Comparison of ENCODE assay signal across 8 mouse cellular contexts in genomic region chr9:114729911-114730805, GRCm38 (mm10). TPM values are rescaled to one million over a fixed set of nuclear protein-coding genes. Genes with fewer than 3 reads are reported as not detected.
DNase-seq lines count a peak whose midpoint lies in the region; ATAC-seq lines count a peak whose summit lies in the region.

No protein-coding gene starts in this region.

- no peak for DNase-seq in kidney, postnatal 14 days
- DNase-seq in T-cell, adult 2 months (ENCODE audit: low spot score), result peak; percentile 71
- DNase-seq in hindbrain, embryonic 11.5 days (ENCODE audit: low spot score), result no peak
- DNase-seq in layer of hippocampus, adult 11-12 months (ENCODE audit: low spot score), result no peak
- no peak for DNase-seq in frontal cortex, postnatal 14 days (ENCODE audit: low spot score in 2 of 2)
- DNase-seq in urinary bladder, postnatal 14 days (ENCODE audit: low spot score), result no peak

- peak overlapping the region; percentile 82 for H3K4me3 ChIP-seq in kidney, embryonic 15.5 days (replicated peaks)
- H3K4me3 ChIP-seq in hindbrain, embryonic 11.5 days (ENCODE audit: low read depth, low read length), result 0 out of 2 replicates have a peak overlapping the region, but pooled peaks have one; percentile 6
- peak overlapping the region; percentile 77 for H3K4me3 ChIP-seq in macrophage (ENCODE audit: inconsistent target)

- H3K27me3 ChIP-seq in kidney, embryonic 15.5 days, result no peaks in the 10 kb centered on the region
- no peaks in the 10 kb centered on the region for H3K27me3 ChIP-seq in hindbrain, embryonic 11.5 days (ENCODE audit: control insufficient read depth, insufficient read depth, low read length)

- no peaks in the 10 kb centered on the region for H3K9me3 ChIP-seq in kidney, embryonic 15.5 days (replicated peaks)
- H3K9me3 ChIP-seq in hindbrain, embryonic 11.5 days (ENCODE audit: control insufficient read depth, low read length), result no peaks in the 10 kb centered on the region

- peaks cover 38% of the 10 kb centered on the region for H3K79me2 ChIP-seq in macrophage (ENCODE audit: inconsistent target)

- H3K9ac ChIP-seq in kidney, embryonic 15.5 days, result no peak overlapping the region
- no peak overlapping the region for H3K9ac ChIP-seq in hindbrain, embryonic 11.5 days (ENCODE audit: low read depth, low read length)

- 29% methylated on average over 30 of the region's 30 CpGs for WGBS in kidney, embryonic 15.5 days
- WGBS in hindbrain, embryonic 11.5 days, result 45% methylated on average over 22 of the region's 30 CpGs
- WGBS in macrophage (ENCODE audit: missing documents), result 28% methylated on average over 19 of the region's 30 CpGs

- H3K4me2 ChIP-seq in kidney, embryonic 15.5 days, result peak overlapping the region; percentile 78
- no peak overlapping the region for H3K4me2 ChIP-seq in hindbrain, embryonic 11.5 days (replicated peaks; ENCODE audit: low read depth, low read length)

- H3K4me1 ChIP-seq in kidney, embryonic 15.5 days, result peaks cover 35% of the 10 kb centered on the region
- H3K4me1 ChIP-seq in hindbrain, embryonic 11.5 days (replicated peaks; ENCODE audit: control insufficient read depth, insufficient read depth, low read length), result peaks cover 7% of the 10 kb centered on the region

- ATAC-seq in kidney, embryonic 15.5 days (replicated peaks; ENCODE audit: low FRiP score), result 0 out of 2 replicates have a peak, but pooled peaks have one; percentile 7
- peak; percentile 12; the same call in 1 of the 2 replicates for ATAC-seq in hindbrain, embryonic 11.5 days (ENCODE audit: low FRiP score)

- H3K27ac ChIP-seq in kidney, embryonic 15.5 days, result no peak overlapping the region
- no peak overlapping the region for H3K27ac ChIP-seq in hindbrain, embryonic 11.5 days (ENCODE audit: low read depth, low read length)
- H3K27ac ChIP-seq in macrophage, result peak overlapping the region; percentile 27

- peaks cover 3% of the 10 kb centered on the region; the same call in 1 of the 2 replicates for H3K36me3 ChIP-seq in kidney, embryonic 15.5 days
- 0 out of 2 replicates have a peak, but pooled peaks cover 3% of the 10 kb centered on the region for H3K36me3 ChIP-seq in hindbrain, embryonic 11.5 days (ENCODE audit: control insufficient read depth, insufficient read depth, low read length)
- H3K36me3 ChIP-seq in macrophage (ENCODE audit: inconsistent target), result no peaks in the 10 kb centered on the region

RNA-seq across cellular contexts. Expression of gene Cmtm6, which starts 0.8 kb away (rescaled TPM):
- 56.3 and 57.6 TPM in 2 replicates for polyA plus RNA-seq in kidney, embryonic 15.5 days (2015; fragmentation: Nextera tagmentation; extraction: Ambion mirVana)
- polyA plus RNA-seq in hindbrain, embryonic 11.5 days (2014; fragmentation: Nextera tagmentation; extraction: Ambion mirVana), result 22.7 and 26.6 TPM in 2 replicates
- 10 to 100 TPM in 25 of 26 experiments, 1 to 10 TPM in 1; 9.5 to 94.2 (median 29.7) TPM for total RNA-seq in macrophage (2018; cell fraction: chromatin; rRNA removed)
- 100 to 1,000 TPM in 12 of 26 experiments, 10 to 100 TPM in 14; 60.7 to 138 (median 99.6) TPM for total RNA-seq in macrophage (2018; cell fraction: cytosol; rRNA removed)
- total RNA-seq in macrophage (2018; cell fraction: nucleus; rRNA removed), result 100 to 1,000 TPM in 10 of 26 experiments, 10 to 100 TPM in 16; 54.2 to 141 (median 94.4) TPM
- 61.4 to 121 TPM (median 79.5 TPM) in 3 replicates for polyA plus RNA-seq in macrophage (2018)

RNA-seq across cellular contexts. Expression of gene Dync1li1, which starts 41.6 kb away (rescaled TPM):
- polyA plus RNA-seq in kidney, embryonic 15.5 days (2015; fragmentation: Nextera tagmentation; extraction: Ambion mirVana), result 62.2 and 67.5 TPM in 2 replicates
- 111 and 129 TPM in 2 replicates for polyA plus RNA-seq in hindbrain, embryonic 11.5 days (2014; fragmentation: Nextera tagmentation; extraction: Ambion mirVana)
- total RNA-seq in macrophage (2018; cell fraction: chromatin; rRNA removed), result 100 to 1,000 TPM in 1 of 26 experiments, 10 to 100 TPM in 25; 34.1 to 104 (median 52.5) TPM
- total RNA-seq in macrophage (2018; cell fraction: cytosol; rRNA removed), result 10 to 100 TPM; 46.7 to 70.7 (median 53.5) TPM
- total RNA-seq in macrophage (2018; cell fraction: nucleus; rRNA removed), result 10 to 100 TPM; 35.0 to 59.1 (median 50.4) TPM
- polyA plus RNA-seq in macrophage (2018), result 39.8 to 54.4 TPM (median 39.9 TPM) in 3 replicates

RNA-seq across cellular contexts. Expression of gene Cmtm7, which starts 51.5 kb away (rescaled TPM):
- 102 TPM in 2 replicates for polyA plus RNA-seq in kidney, embryonic 15.5 days (2015; fragmentation: Nextera tagmentation; extraction: Ambion mirVana)
- 66.1 and 77.8 TPM in 2 replicates for polyA plus RNA-seq in hindbrain, embryonic 11.5 days (2014; fragmentation: Nextera tagmentation; extraction: Ambion mirVana)
- total RNA-seq in macrophage (2018; cell fraction: chromatin; rRNA removed), result 10 to 100 TPM; 17.7 to 97.1 (median 67.8) TPM
- 100 to 1,000 TPM in 9 of 26 experiments, 10 to 100 TPM in 17; 58.3 to 114 (median 93.6) TPM for total RNA-seq in macrophage (2018; cell fraction: cytosol; rRNA removed)
- 100 to 1,000 TPM in 1 of 26 experiments, 10 to 100 TPM in 25; 36.9 to 101 (median 68.6) TPM for total RNA-seq in macrophage (2018; cell fraction: nucleus; rRNA removed)
- polyA plus RNA-seq in macrophage (2018), result 47.8 to 121 TPM (median 101 TPM) in 3 replicates

Comparison
In these comparisons a context has a peak if more than half of its experiments do, and no peak if none do; other contexts are left out.
1. H3K4me3 ChIP-seq: peak in every context shown above with its lines; median percentile 82 in kidney, embryonic 15.5 days; 77 in macrophage; 6 in hindbrain, embryonic 11.5 days.